Mouse (Mus musculus) CH12.LX (cell line): ENCODE results near the gene Lhfp. TPM values are rescaled to one million over a fixed set of nuclear protein-coding genes. Genes with fewer than 3 reads are reported as not detected.

ENCODE experiments used
- DNase-seq: peaks from one replicate; pipeline ENCODE4 v3.0.0-alpha.2; 2013; ENCODE audit errors: extremely low read depth
- H3K27ac ChIP-seq: 2 replicates; pipeline ENCODE4 v1.5.1; 2012; ENCODE audit warnings: low read depth, mild to moderate bottlenecking, control low read depth, moderate library complexity; ENCODE audit not compliant: insufficient read depth
- H3K27me3 ChIP-seq: replicated peaks from 2 replicates; pipeline ENCODE3; 2012; ENCODE audit warnings: inconsistent platforms
- H3K36me3 ChIP-seq, 2 experiments: replicated peaks in 1 of 2; 2 replicates each; pipeline versions ENCODE3 to v1.6.1; 2012; ENCODE audit warnings: inconsistent platforms in 1 of 2, low read length in 1 of 2, mild to moderate bottlenecking in 1 of 2, mixed read lengths in 1 of 2, moderate library complexity in 1 of 2; ENCODE audit not compliant: control insufficient read depth in 1 of 2, insufficient read depth in 1 of 2
- H3K4me1 ChIP-seq, 2 experiments: 2 replicates each; pipeline ENCODE4 v1.6.1; 2012; ENCODE audit warnings: inconsistent platforms in 1 of 2, moderate library complexity in 1 of 2; ENCODE audit not compliant: insufficient read depth in 2 of 2, control insufficient read depth in 1 of 2
- H3K4me2 ChIP-seq: 2 replicates; pipeline ENCODE4 v1.6.1; 2012; ENCODE audit warnings: low read depth, mild to moderate bottlenecking, control low read depth; ENCODE audit not compliant: poor library complexity, insufficient read depth, severe bottlenecking
- H3K4me3 ChIP-seq, 3 experiments: fragments of 150-350 bp in 1 of 3; sonication (generic) in 1 of 3; replicated peaks in 1 of 3; 2 replicates each; pipeline versions ENCODE3 to v1.5.1; 2011 to 2012; ENCODE audit warnings: low read depth in 2 of 3, low read length in 2 of 3, mild to moderate bottlenecking in 2 of 3, moderate library complexity in 2 of 3, control low read depth in 1 of 3, improper control_type of control experiment in 1 of 3, inconsistent platforms in 1 of 3, mixed read lengths in 1 of 3; ENCODE audit not compliant: poor library complexity in 1 of 3
- H3K79me2 ChIP-seq: replicated peaks from 2 replicates; pipeline ENCODE4 v1.6.1; 2012; ENCODE audit warnings: mild to moderate bottlenecking, moderate library complexity; ENCODE audit not compliant: control insufficient read depth, poor library complexity, insufficient read depth, severe bottlenecking; ENCODE audit errors: extremely low read depth
- H3K9ac ChIP-seq: 2 replicates; pipeline ENCODE4 v1.6.1; 2012; ENCODE audit warnings: low read depth, mild to moderate bottlenecking, control low read depth, moderate library complexity; ENCODE audit not compliant: insufficient read depth
- H3K9me3 ChIP-seq: replicated peaks from 2 replicates; pipeline ENCODE3; 2012; ENCODE audit warnings: low read length, inconsistent platforms, mixed read lengths
- CHD2 ChIP-seq: IDR thresholded peaks from 2 replicates; pipeline ENCODE4 v1.6.1; 2011; ENCODE audit warnings: low read length, improper control_type of control experiment
- CTCF ChIP-seq, 2 experiments: IDR thresholded peaks in 1 of 2; conservative IDR thresholded peaks in 1 of 2; 2 replicates each; pipeline ENCODE4 v1.5.1; 2011 to 2012; ENCODE audit warnings: low read depth in 2 of 2, low read length in 2 of 2, improper control_type of control experiment in 1 of 2, inconsistent platforms in 1 of 2, mild to moderate bottlenecking in 1 of 2, moderate library complexity in 1 of 2
- E2F4 ChIP-seq: IDR thresholded peaks from 2 replicates; pipeline ENCODE4 v1.6.1; 2011; ENCODE audit warnings: low read depth, low read length, improper control_type of control experiment; ENCODE audit not compliant: insufficient replicate concordance
- ELF1 ChIP-seq: IDR thresholded peaks from 2 replicates; pipeline ENCODE4 v1.6.1; 2014; ENCODE audit warnings: low read depth, mild to moderate bottlenecking, inconsistent platforms, low read length, improper control_type of control experiment
- EP300 ChIP-seq: IDR thresholded peaks from 2 replicates; pipeline ENCODE4 v1.6.1; 2011; ENCODE audit warnings: low read length, improper control_type of control experiment
- JUN ChIP-seq: IDR thresholded peaks from 2 replicates; pipeline ENCODE4 v1.6.1; 2011; ENCODE audit warnings: low read depth, mild to moderate bottlenecking, low read length, improper control_type of control experiment, moderate library complexity; ENCODE audit not compliant: insufficient read depth
- JUND ChIP-seq: conservative IDR thresholded peaks from 2 replicates; pipeline ENCODE4 v1.6.1; 2011; ENCODE audit warnings: low read depth, low read length, improper control_type of control experiment
- MAX ChIP-seq: IDR thresholded peaks from 2 replicates; pipeline ENCODE4 v1.6.1; 2011; ENCODE audit warnings: low read length, improper control_type of control experiment
- MAZ ChIP-seq: IDR thresholded peaks from 2 replicates; pipeline ENCODE4 v1.6.1; 2012; ENCODE audit warnings: low read depth, mild to moderate bottlenecking, inconsistent platforms, low read length, improper control_type of control experiment, moderate library complexity
- MEF2A ChIP-seq: IDR thresholded peaks from 2 replicates; pipeline ENCODE4 v1.6.1; 2014; ENCODE audit warnings: low read depth, mild to moderate bottlenecking, inconsistent platforms, low read length, improper control_type of control experiment, borderline replicate concordance
- MXI1 ChIP-seq: IDR thresholded peaks from 2 replicates; pipeline ENCODE4 v1.6.1; 2011; ENCODE audit warnings: mild to moderate bottlenecking, low read depth, low read length, improper control_type of control experiment
- MYC ChIP-seq: IDR thresholded peaks from 2 replicates; pipeline ENCODE4 v1.6.1; 2011; ENCODE audit warnings: low read depth, mild to moderate bottlenecking, improper control_type of control experiment, low read length
- NELFE ChIP-seq: IDR thresholded peaks from 2 replicates; pipeline ENCODE4 v1.6.1; 2011; ENCODE audit warnings: low read depth, low read length, improper control_type of control experiment
- POLR2A ChIP-seq: IDR thresholded peaks from 2 replicates; pipeline ENCODE4 v1.6.1; 2011; ENCODE audit warnings: low read depth, mild to moderate bottlenecking, improper control_type of control experiment, low read length
- POLR2AphosphoS2 ChIP-seq: IDR thresholded peaks from 2 replicates; pipeline ENCODE4 v1.6.1; 2011; ENCODE audit warnings: low read depth, low read length, improper control_type of control experiment
- RAD21 ChIP-seq: IDR thresholded peaks from 2 replicates; pipeline ENCODE4 v1.6.1; 2011; ENCODE audit warnings: low read depth, mild to moderate bottlenecking, low read length, improper control_type of control experiment, moderate library complexity
- RCOR1 ChIP-seq: conservative IDR thresholded peaks from 2 replicates; pipeline ENCODE4 v1.6.1; 2012; ENCODE audit warnings: low read depth, mild to moderate bottlenecking, inconsistent platforms, low read length, improper control_type of control experiment
- SMC3 ChIP-seq: IDR thresholded peaks from 2 replicates; pipeline ENCODE4 v1.6.1; 2011; ENCODE audit warnings: low read depth, low read length, improper control_type of control experiment
- TBP ChIP-seq: conservative IDR thresholded peaks from 2 replicates; pipeline ENCODE4 v1.6.1; 2011; ENCODE audit warnings: low read depth, low read length, improper control_type of control experiment
- TCF12 ChIP-seq: IDR thresholded peaks from 2 replicates; pipeline ENCODE4 v1.6.1; 2014; ENCODE audit warnings: low read depth, mild to moderate bottlenecking, inconsistent platforms, low read length, improper control_type of control experiment
- UBTF ChIP-seq: IDR thresholded peaks from 2 replicates; pipeline ENCODE4 v1.6.1; 2012; ENCODE audit warnings: low read depth, mild to moderate bottlenecking, inconsistent platforms, low read length, improper control_type of control experiment, moderate library complexity
- ZKSCAN1 ChIP-seq: IDR thresholded peaks from 2 replicates; pipeline ENCODE4 v1.6.1; 2012; ENCODE audit warnings: low read depth, inconsistent platforms, low read length, improper control_type of control experiment, borderline replicate concordance
- ZMIZ1 ChIP-seq: IDR thresholded peaks from 2 replicates; pipeline ENCODE4 v1.6.1; 2012; ENCODE audit warnings: low read depth, mild to moderate bottlenecking, inconsistent platforms, low read length, improper control_type of control experiment
- ZNF384 ChIP-seq: IDR thresholded peaks from 2 replicates; pipeline ENCODE4 v1.6.1; 2012; ENCODE audit warnings: low read depth, low read length, improper control_type of control experiment, inconsistent platforms
- dilution Hi-C: fragments of 300-500 bp; cut with MboI; formaldehyde crosslinking; loops from 2 replicates; pipeline ENCODE4 v1.14.3; 2020; ENCODE audit warnings: low sequenced_read_pairs; ENCODE audit not compliant: extremely low pct_unique_long_range_greater_than_20kb, extremely low pct_ligation_motif_present
- in situ Hi-C: fragments of 300-500 bp; cut with MboI; formaldehyde crosslinking; loops from 3 replicates; pipeline ENCODE4 v1.14.3; 2019; ENCODE audit warnings: low sequenced_read_pairs, low pct_ligation_motif_present, low pct_unique_long_range_greater_than_20kb, mixed read lengths
- polyA plus RNA-seq: library from polyadenylated mRNA; unstranded; fragments of >175 nt; gene quantifications from 2 replicates; pipeline ENCODE4 v1.2.1, GENCODE M21; 2012; ENCODE audit warnings: low read depth; ENCODE audit not compliant: insufficient read length
- total RNA-seq, 2 experiments: library from RNA; depleted of rRNA; stranded (reverse); fragments of 300-350 nt in 1 of 2; fragments of >200 nt in 1 of 2; gene quantifications; 2 replicates each; pipeline ENCODE4 v1.2.3; 2012 to 2014

Lhfp gene
- total and polyA plus RNA-seq, 3 experiments = not detected

- H3K4me2 ChIP-seq = no peak overlapping the region
- no peak overlapping the region for H3K27ac ChIP-seq
- H3K4me3 ChIP-seq = no peak overlapping the region
- no peaks in the 10 kb centered on the region for H3K4me1 ChIP-seq
- no peaks in the 10 kb centered on the region for H3K27me3 ChIP-seq
- H3K9me3 ChIP-seq = no peaks in the 10 kb centered on the region
- no peaks in the 10 kb centered on the region for H3K36me3 ChIP-seq
- dilution Hi-C loops = no loop called here
- H3K9ac ChIP-seq = no peak overlapping the region
- in situ Hi-C loops = no loop called here
- H3K79me2 ChIP-seq = no peaks in the 10 kb centered on the region
- TF ChIP-seq ZMIZ1 (no peak), RCOR1 (no peak), ELF1 (no peak), SMC3 (no peak), MXI1 (no peak), JUN (no peak), TCF12 (no peak), ZNF384 (no peak), TBP (no peak), JUND (no peak)
- TF ChIP-seq, all 38 proteins: peak for 0
- DNase-seq = no peak
Observed at GRCm38 (mm10) chr3:53100210-53100609, 58.9 kb downstream of the Lhfp start.

- H3K9me3 ChIP-seq = no peaks in the 10 kb centered on the region
- H3K36me3 ChIP-seq = no peaks in the 10 kb centered on the region
- H3K4me3 ChIP-seq = no peak overlapping the region
- TF ChIP-seq POLR2A (no peak), MYC (no peak), SMC3 (no peak), ELF1 (no peak), MAX (no peak), CHD2 (no peak), NELFE (no peak), RAD21 (no peak), CTCF (conservative IDR thresholded peaks at IDR 0.05 in 1 of 2, IDR thresholded peaks at IDR 0.05 in 1 of 2; ENCODE audit: low read depth in 2 of 2, low read length in 2 of 2) (no peak), MXI1 (no peak), E2F4 (no peak), MEF2A (no peak), JUND (no peak), MAZ (no peak), ZKSCAN1 (no peak), POLR2AphosphoS2 (no peak), RCOR1 (no peak), EP300 (no peak), ZMIZ1 (no peak), UBTF (no peak)
- in situ Hi-C loops (no loop called here), dilution Hi-C loops (no loop called here)
- DNase-seq = no peak
- no peaks in the 10 kb centered on the region for H3K27me3 ChIP-seq
- no peaks in the 10 kb centered on the region for H3K79me2 ChIP-seq
- H3K4me1 ChIP-seq = no peaks in the 10 kb centered on the region
- H3K4me2 ChIP-seq = no peak overlapping the region
- no peak overlapping the region for H3K9ac ChIP-seq
- H3K27ac ChIP-seq = no peak overlapping the region
Observed at GRCm38 (mm10) chr3:53100803-53101202, 59.5 kb downstream of the Lhfp start.
